Mouse (Mus musculus) bone marrow macrophage, adult 2 months (primary cell): ENCODE measurements around the gene Cnpy3. TPM values are rescaled to one million over a fixed set of nuclear protein-coding genes. Genes with fewer than 3 reads are reported as not detected.

Source experiments
- H3K27ac ChIP-seq: 2 replicates; pipeline ENCODE4 v1.5.1; 2012; ENCODE audit warnings: low read depth, low read length; ENCODE audit not compliant: insufficient read depth
- H3K4me1 ChIP-seq: 2 replicates; pipeline ENCODE4 v1.6.1; 2012; ENCODE audit warnings: low read length; ENCODE audit not compliant: control insufficient read depth, insufficient read depth
- H3K4me3 ChIP-seq: 2 replicates; pipeline ENCODE4 v1.5.1; 2012; ENCODE audit warnings: mild to moderate bottlenecking, low read length, moderate library complexity; ENCODE audit not compliant: insufficient read depth
- CTCF ChIP-seq: IDR thresholded peaks from 2 replicates; pipeline ENCODE4 v1.5.1; 2012; ENCODE audit warnings: low read depth, mild to moderate bottlenecking, low read length, moderate library complexity
- POLR2A ChIP-seq: IDR thresholded peaks from 2 replicates; pipeline ENCODE4 v1.6.1; 2012; ENCODE audit warnings: mild to moderate bottlenecking, low read depth, low read length, borderline replicate concordance
- polyA plus RNA-seq: library from polyadenylated mRNA; stranded (reverse); fragments of >200 nt; gene quantifications from 2 replicates; pipeline ENCODE4 v1.2.4, GENCODE M21; 2012; ENCODE audit not compliant: missing spikeins, insufficient read depth, insufficient read length

The Cnpy3 gene
- polyA plus RNA-seq, 1 experiment, result 134 TPM

- TF ChIP-seq POLR2A, result no peak
- no peak for TF ChIP-seq CTCF
- Histone ChIP-seq H3K27ac (no peak overlapping the region), H3K4me1 (no peaks in the 10 kb centered on the region), H3K4me3 (no peak overlapping the region)
Observed at GRCm38 (mm10) chr17:46691390-46691789, 60.6 kb downstream of the Cnpy3 start.

- H3K27ac ChIP-seq, result no peak overlapping the region
- H3K4me1 ChIP-seq, result no peaks in the 10 kb centered on the region
- TF ChIP-seq POLR2A (no peak), CTCF (no peak)
- H3K4me3 ChIP-seq, result no peak overlapping the region
Observed at GRCm38 (mm10) chr17:46690665-46691064, 61.3 kb downstream of the Cnpy3 start.

- no peak for TF ChIP-seq POLR2A
- no peak for TF ChIP-seq CTCF
- no peaks in the 10 kb centered on the region for H3K4me1 ChIP-seq
- no peak overlapping the region for H3K4me3 ChIP-seq
- H3K27ac ChIP-seq, result no peak overlapping the region
Observed at GRCm38 (mm10) chr17:46685913-46686312, 66.1 kb downstream of the Cnpy3 start.

Other genes starting within 250 kb of the Cnpy3 start
- gene Cul9, start 205.8 kb downstream of the Cnpy3 start, polyA plus RNA-seq, result 27.7 and 46.3 TPM in 2 replicates
- gene Srf, start 196.0 kb downstream of the Cnpy3 start, polyA plus RNA-seq, result 28.9 and 44.2 TPM in 2 replicates
- gene Ptk7, start 122.7 kb downstream of the Cnpy3 start, polyA plus RNA-seq, result 0.43 and 0.56 TPM in 2 replicates
- gene Klc4, start 106.2 kb downstream of the Cnpy3 start, polyA plus RNA-seq, result 45.3 and 48.8 TPM in 2 replicates
- gene Mrpl2, start 106.0 kb downstream of the Cnpy3 start, polyA plus RNA-seq, result 38.2 and 39.9 TPM in 2 replicates
- gene Cul7, start 101.9 kb downstream of the Cnpy3 start, polyA plus RNA-seq, result 14.5 and 15.4 TPM in 2 replicates
- gene Rrp36, start 77.9 kb downstream of the Cnpy3 start, polyA plus RNA-seq, result 25.8 and 27.7 TPM in 2 replicates
- 69.3 and 70.9 TPM in 2 replicates for gene Mea1, start 73.4 kb downstream of the Cnpy3 start, polyA plus RNA-seq
- gene Klhdc3, start 71.3 kb downstream of the Cnpy3 start, polyA plus RNA-seq, result 50.3 and 52.9 TPM in 2 replicates
- gene Ppp2r5d, start 47.1 kb downstream of the Cnpy3 start, polyA plus RNA-seq, result 34.4 and 38.2 TPM in 2 replicates
- gene Pex6, start 40.8 kb downstream of the Cnpy3 start, polyA plus RNA-seq, result 26.6 and 27.8 TPM in 2 replicates
- 1.2 TPM in 1 of 2 replicates, not detected in the other for gene Gnmt, start 23.0 kb downstream of the Cnpy3 start, polyA plus RNA-seq
- gene Ptcra, start 11.5 kb upstream of the Cnpy3 start, polyA plus RNA-seq, result not detected in 2 replicates
- 6.1 and 7.2 TPM in 2 replicates for gene 2310039H08Rik, start 20.4 kb upstream of the Cnpy3 start, polyA plus RNA-seq
- 75.3 and 83.5 TPM in 2 replicates for gene Rpl7l1, start 30.5 kb upstream of the Cnpy3 start, polyA plus RNA-seq
- 11.3 and 11.8 TPM in 2 replicates for gene Bicral, start 106.3 kb upstream of the Cnpy3 start, polyA plus RNA-seq
- gene Tbcc, start 138.5 kb upstream of the Cnpy3 start, polyA plus RNA-seq, result 11.4 and 13.6 TPM in 2 replicates
- not detected in 2 replicates for gene Prph2, start 158.2 kb upstream of the Cnpy3 start, polyA plus RNA-seq